Mouse (Mus musculus): ENCODE data around the gene Dbil5. TPM values are rescaled to one million over a fixed set of nuclear protein-coding genes. Genes with fewer than 3 reads are reported as not detected.

The Dbil5 gene
- polyA plus RNA-seq, 1 experiment: 0.39 TPM

Other genes starting within 250 kb of the Dbil5 start
- 0.59 and 0.81 TPM in 2 replicates for gene 1700016K19Rik, start 217.7 kb upstream of the Dbil5 start, polyA plus RNA-seq (2012; rRNA removed)
- gene Rflnb, start 189.8 kb upstream of the Dbil5 start, polyA plus RNA-seq (2012; rRNA removed): 23.1 and 25.6 TPM in 2 replicates
- 35.4 and 37.9 TPM in 2 replicates for gene Vps53, start 38.0 kb upstream of the Dbil5 start, polyA plus RNA-seq (2012; rRNA removed)
- gene Fam57a, start 37.9 kb upstream of the Dbil5 start, polyA plus RNA-seq (2012; rRNA removed): 14.8 and 15.4 TPM in 2 replicates
- 9.6 and 9.9 TPM in 2 replicates for gene Gemin4, start 56 bp downstream of the Dbil5 start, polyA plus RNA-seq (2012; rRNA removed)
- gene Mrm3, start 26.1 kb downstream of the Dbil5 start, polyA plus RNA-seq (2012; rRNA removed): 9.6 and 10.5 TPM in 2 replicates
- gene Glod4, start 26.1 kb downstream of the Dbil5 start, polyA plus RNA-seq (2012; rRNA removed): 36.0 and 48.4 TPM in 2 replicates
- gene Nxn, start 181.5 kb downstream of the Dbil5 start, polyA plus RNA-seq (2012; rRNA removed): 59.5 and 71.7 TPM in 2 replicates
- 19.6 and 21.5 TPM in 2 replicates for gene Timm22, start 189.3 kb downstream of the Dbil5 start, polyA plus RNA-seq (2012; rRNA removed)

Data from urinary bladder, adult 2 months (tissue).